Mouse (Mus musculus) liver, embryonic 14.5 days (tissue): ENCODE results near the gene Gm11099. TPM values are rescaled to one million over a fixed set of nuclear protein-coding genes. Genes with fewer than 3 reads are reported as not detected.

Experiments
- ATAC-seq: fragments of 200-750 bp; cut with Nextera tagmentation; 2 replicates; pipeline ENCODE4 v1.8.0; 2017; ENCODE audit warnings: moderate number of reproducible peaks, mild to moderate bottlenecking, moderate library complexity; ENCODE audit not compliant: insufficient read depth
- DNase-seq, 3 experiments: peaks; one replicate each; pipeline ENCODE4 v3.0.0-alpha.2; 2012 to 2013; ENCODE audit warnings: low read depth in 3 of 3, low spot score in 3 of 3
- H3K27ac ChIP-seq: fragments of 300-500 bp; sonication (generic); 2 replicates; pipeline ENCODE4 v1.5.1; 2014; ENCODE audit warnings: moderate library complexity, mild to moderate bottlenecking, control low read depth, inconsistent platforms
- H3K27me3 ChIP-seq: fragments of 300-500 bp; sonication (generic); 2 replicates; pipeline ENCODE4 v1.6.1; 2014; ENCODE audit warnings: mild to moderate bottlenecking, low read length, moderate library complexity; ENCODE audit not compliant: control insufficient read depth, insufficient read depth
- H3K36me3 ChIP-seq: fragments of 300-500 bp; sonication (generic); replicated peaks from 2 replicates; pipeline ENCODE4 v1.6.1; 2014; ENCODE audit warnings: low read depth; ENCODE audit not compliant: control insufficient read depth, insufficient read depth
- H3K4me1 ChIP-seq, 2 experiments: fragments of 200-500 bp in 1 of 2; fragments of 300-500 bp in 1 of 2; sonication (generic) in 1 of 2; replicated peaks; 2 replicates each; pipeline ENCODE4 v1.6.1; 2012 to 2014; ENCODE audit warnings: antibody characterized with exemption in 1 of 2, inconsistent platforms in 1 of 2, low read length in 1 of 2; ENCODE audit not compliant: control insufficient read depth in 2 of 2, insufficient read depth in 2 of 2
- H3K4me2 ChIP-seq: fragments of 300-500 bp; sonication (generic); 2 replicates; pipeline ENCODE4 v1.6.1; 2014; ENCODE audit warnings: low read depth, mild to moderate bottlenecking, control low read depth, moderate library complexity
- H3K4me3 ChIP-seq, 2 experiments: fragments of 200-500 bp in 1 of 2; fragments of 300-500 bp in 1 of 2; sonication (generic) in 1 of 2; 2 replicates each; pipeline ENCODE4 v1.5.1; 2012 to 2014; ENCODE audit warnings: low read depth in 2 of 2, low read length in 2 of 2, mild to moderate bottlenecking in 2 of 2, control low read depth in 1 of 2, inconsistent platforms in 1 of 2, moderate library complexity in 1 of 2; ENCODE audit not compliant: insufficient read depth in 1 of 2
- H3K9ac ChIP-seq: fragments of 300-500 bp; sonication (generic); replicated peaks from 2 replicates; pipeline ENCODE4 v1.6.1; 2014; ENCODE audit warnings: mild to moderate bottlenecking, control low read depth, moderate library complexity
- H3K9me3 ChIP-seq: fragments of 300-500 bp; sonication (generic); 2 replicates; pipeline ENCODE4 v1.6.1; 2016; ENCODE audit warnings: low read length, mixed read lengths; ENCODE audit not compliant: control insufficient read depth
- CTCF ChIP-seq: IDR thresholded peaks from 2 replicates; pipeline ENCODE4 v1.5.1; 2016; ENCODE audit warnings: antibody characterized with exemption, low read depth, control low read depth
- EP300 ChIP-seq: IDR thresholded peaks from 2 replicates; pipeline ENCODE4 v1.6.1; 2016; ENCODE audit warnings: antibody characterized with exemption, low read depth
- WGBS: fragments of 180-500 bp; shearing (Covaris S2); extraction: QIAGEN DNeasy Blood & Tissue Kit; methylation state at CpG from one replicate; pipeline ENCODE4 v1.1.7; 2014; ENCODE audit not compliant: insufficient replicate concordance; 5-methylcytosine and 5-hydroxymethylcytosine counted together
- polyA plus RNA-seq, 2 experiments: library from polyadenylated mRNA; depleted of rRNA in 1 of 2; stranded (reverse) in 1 of 2; unstranded in 1 of 2; fragments of >200 nt; fragmentation: Nextera tagmentation in 1 of 2; extraction: Ambion mirVana in 1 of 2; gene quantifications; 2 replicates each; pipeline versions ENCODE4 v1.2.1 to v1.2.3; 2012 to 2014

The Gm11099 gene
- polyA plus RNA-seq, 2 experiments: not detected

DNA sequence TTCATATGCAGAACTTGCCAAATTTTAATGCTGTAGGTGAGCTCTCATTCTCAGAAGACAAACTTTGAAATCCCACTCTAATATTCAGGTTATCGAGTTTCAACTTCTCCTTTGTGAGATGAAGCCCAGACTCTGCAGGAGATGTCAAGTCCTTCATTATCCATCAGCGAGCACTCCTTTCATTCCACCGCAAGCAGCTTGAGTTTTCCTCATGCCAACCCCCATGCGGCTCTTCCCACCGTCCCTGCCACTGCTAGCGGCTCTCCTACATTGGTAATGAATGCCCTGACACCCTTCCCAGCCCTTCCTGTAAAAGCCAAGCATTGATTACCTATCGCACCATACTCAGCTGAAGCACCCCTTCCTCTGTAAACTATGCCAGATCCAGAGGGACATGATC lies 89.6 kb downstream of the Gm11099 start:
- no peak for ATAC-seq

DNA sequence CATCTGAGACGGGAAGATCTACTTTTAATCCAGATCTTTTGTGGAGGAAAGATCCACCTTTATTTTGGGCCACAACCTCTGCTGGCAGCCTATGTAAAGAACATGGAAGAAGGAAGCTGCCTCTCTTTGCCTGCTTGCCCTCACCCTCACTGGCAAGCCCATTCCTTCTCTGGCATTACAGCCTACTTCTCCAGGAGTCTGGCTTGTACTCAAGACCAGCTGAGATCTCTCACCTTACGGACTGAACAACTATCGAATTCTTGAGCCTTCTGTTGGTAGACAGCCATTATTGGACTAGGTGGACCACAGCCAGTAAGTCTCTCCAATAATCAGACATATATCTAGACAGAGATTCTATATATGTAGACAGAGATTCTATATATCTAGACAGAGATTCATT lies 92.9 kb downstream of the Gm11099 start:
- DNase-seq (no peak), ATAC-seq (no peak)
- Histone ChIP-seq H3K27ac (no peak overlapping the region), H3K4me3 (no peak overlapping the region), H3K4me1 (no peaks in the 10 kb centered on the region), H3K27me3 (no peaks in the 10 kb centered on the region), H3K36me3 (no peaks in the 10 kb centered on the region), H3K9ac (no peak overlapping the region), H3K4me2 (no peak overlapping the region), H3K9me3 (no peaks in the 10 kb centered on the region)
- 67% methylated on average over 3 of the region's 3 CpGs for WGBS
- TF ChIP-seq EP300 (no peak), CTCF (no peak)

More for the DNA sequence above, 89.6 kb downstream of the Gm11099 start:
- DNase-seq: no peak
- TF ChIP-seq CTCF: no peak
- no peak for TF ChIP-seq EP300
- WGBS: 63% methylated on average over 7 of the region's 7 CpGs
- H3K36me3 ChIP-seq: no peaks in the 10 kb centered on the region
- no peaks in the 10 kb centered on the region for H3K27me3 ChIP-seq
- no peak overlapping the region for H3K4me2 ChIP-seq
- no peak overlapping the region for H3K9ac ChIP-seq
- no peak overlapping the region for H3K27ac ChIP-seq
- no peaks in the 10 kb centered on the region for H3K4me1 ChIP-seq
- no peak overlapping the region for H3K4me3 ChIP-seq
- H3K9me3 ChIP-seq: no peaks in the 10 kb centered on the region

GRCm38 (mm10) chr2:58956351-58956750 lies 97.1 kb downstream of the Gm11099 start:
- Histone ChIP-seq H3K4me1 (no peaks in the 10 kb centered on the region), H3K4me2 (no peak overlapping the region), H3K4me3 (no peak overlapping the region), H3K36me3 (no peaks in the 10 kb centered on the region), H3K9ac (no peak overlapping the region), H3K9me3 (no peaks in the 10 kb centered on the region), H3K27me3 (no peaks in the 10 kb centered on the region), H3K27ac (no peak overlapping the region)
- TF ChIP-seq EP300 (no peak), CTCF (no peak)
- DNase-seq (no peak), ATAC-seq (no peak)
- WGBS: 55% methylated on average over 2 of the region's 2 CpGs

DNA sequence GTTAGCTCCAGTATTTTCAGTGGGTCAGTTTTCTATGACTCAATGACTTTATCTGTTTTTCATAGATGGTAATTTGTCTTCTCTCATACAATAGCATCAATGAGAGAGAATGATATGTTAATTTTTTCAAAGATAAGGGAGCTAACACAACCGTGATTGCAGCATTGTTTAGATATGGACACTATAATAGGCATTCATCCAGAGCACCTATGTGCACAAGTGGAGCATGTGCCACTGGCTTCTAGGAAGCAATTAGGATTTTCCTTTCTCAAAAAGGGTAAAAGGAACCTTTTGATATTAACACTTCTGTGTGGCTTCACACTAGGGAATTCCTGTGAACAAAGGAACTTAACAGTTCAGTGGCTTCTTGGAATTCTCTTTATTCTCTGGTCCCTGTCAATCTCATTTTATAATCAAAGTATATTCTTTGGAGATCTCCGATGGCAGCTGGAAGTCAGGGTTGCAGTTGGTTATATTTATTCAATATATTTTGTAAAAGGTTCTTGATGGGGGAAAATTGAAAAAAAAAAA lies 97.6 kb downstream of the Gm11099 start:
- Histone ChIP-seq H3K9ac (no peak overlapping the region), H3K4me2 (no peak overlapping the region), H3K27me3 (no peaks in the 10 kb centered on the region), H3K4me3 (no peak overlapping the region), H3K36me3 (no peaks in the 10 kb centered on the region), H3K27ac (no peak overlapping the region), H3K9me3 (no peaks in the 10 kb centered on the region), H3K4me1 (no peaks in the 10 kb centered on the region)
- ATAC-seq (no peak), DNase-seq (no peak)
- no peak for TF ChIP-seq CTCF
- TF ChIP-seq EP300: no peak
- WGBS: 54% methylated on average over 2 of the region's 2 CpGs
